Mouse (Mus musculus) midbrain, embryonic 12.5 days (tissue): ENCODE results near the gene Mia3. TPM values are rescaled to one million over a fixed set of nuclear protein-coding genes. Genes with fewer than 3 reads are reported as not detected.
A peak's percentile ranks its signal among the peaks of the same experiment; 100 is the strongest.
"Not testable (repeated sequence)": the region's sequence is repeated elsewhere in the genome, so short reads cannot be mapped to it uniquely, and the experiment has no call there.

Experiments
- ATAC-seq: fragments of 200-750 bp; cut with Nextera tagmentation; 2 replicates; pipeline ENCODE4 v1.8.0; 2017; ENCODE audit warnings: low read depth, moderate TSS enrichment, moderate library complexity; ENCODE audit not compliant: low FRiP score
- H3K27ac ChIP-seq: fragments of 300-500 bp; sonication (generic); replicated peaks from 2 replicates; pipeline ENCODE4 v1.5.1; 2016; ENCODE audit warnings: mild to moderate bottlenecking
- H3K27me3 ChIP-seq: fragments of 300-500 bp; sonication (generic); 2 replicates; pipeline ENCODE4 v1.6.1; 2016; ENCODE audit warnings: mild to moderate bottlenecking
- H3K36me3 ChIP-seq: fragments of 300-500 bp; sonication (generic); 2 replicates; pipeline ENCODE4 v1.6.1; 2016
- H3K4me1 ChIP-seq: fragments of 300-500 bp; sonication (generic); 2 replicates; pipeline ENCODE4 v1.6.1; 2016
- H3K4me2 ChIP-seq: fragments of 300-500 bp; sonication (generic); replicated peaks from 2 replicates; pipeline ENCODE4 v1.6.1; 2016; ENCODE audit warnings: mild to moderate bottlenecking, moderate library complexity
- H3K4me3 ChIP-seq: fragments of 300-500 bp; sonication (generic); 2 replicates; pipeline ENCODE4 v1.5.1; 2016; ENCODE audit warnings: mild to moderate bottlenecking
- H3K9ac ChIP-seq: fragments of 300-500 bp; sonication (generic); replicated peaks from 2 replicates; pipeline ENCODE4 v1.6.1; 2016; ENCODE audit warnings: mild to moderate bottlenecking, moderate library complexity
- H3K9me3 ChIP-seq: fragments of 300-500 bp; sonication (generic); 2 replicates; pipeline ENCODE4 v1.6.1; 2016; ENCODE audit warnings: mild to moderate bottlenecking
- WGBS: fragments of 180-500 bp; shearing (Covaris S2); methylation state at CpG from one replicate; pipeline ENCODE4 v1.1.7; 2016; 5-methylcytosine and 5-hydroxymethylcytosine counted together
- polyA plus RNA-seq: library from polyadenylated mRNA; unstranded; fragments of >200 nt; fragmentation: Nextera tagmentation; extraction: Ambion mirVana; gene quantifications from 2 replicates; pipeline ENCODE4 v1.2.1, GENCODE M21; 2016

Mia3 gene
- polyA plus RNA-seq, 1 experiment from 2014 or later = 117 TPM

DNA sequence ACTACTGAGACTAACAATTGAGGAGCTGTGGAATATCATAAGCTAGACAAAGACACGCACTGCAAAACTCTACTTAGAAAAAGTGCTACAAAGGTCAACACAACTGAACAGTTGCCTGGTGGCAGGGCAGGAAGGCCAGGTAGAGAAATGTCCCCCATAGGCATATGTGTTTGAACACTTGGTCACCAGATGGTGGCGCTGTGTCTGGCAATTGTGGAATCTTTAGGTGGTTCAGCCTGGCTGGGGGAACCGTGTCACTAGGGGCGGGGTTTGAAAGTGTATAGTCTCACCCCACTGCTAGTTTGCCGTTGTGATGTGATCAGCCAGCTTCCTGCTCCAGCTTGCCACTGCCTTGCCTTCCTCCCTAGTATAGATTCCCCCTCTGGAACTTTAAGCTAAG, 5.4 kb upstream of the Mia3 start:
- no peaks in the 10 kb centered on the region for H3K36me3 ChIP-seq
- no peaks in the 10 kb centered on the region; the same call in 1 of the 2 replicates for H3K27me3 ChIP-seq
- WGBS = 74% methylated on average over 5 of the region's 5 CpGs
- H3K27ac ChIP-seq = no peak overlapping the region
- no peak overlapping the region for H3K4me3 ChIP-seq
- no peak for ATAC-seq
- H3K4me2 ChIP-seq = no peak overlapping the region
- peaks cover 4% of the 10 kb centered on the region; the same call in 1 of the 2 replicates for H3K9me3 ChIP-seq
- H3K9ac ChIP-seq = no peak overlapping the region
- peaks cover 6% of the 10 kb centered on the region; the same call in 1 of the 2 replicates for H3K4me1 ChIP-seq

GRCm38 (mm10) chr1:183368601-183369400, 552 bp downstream of the Mia3 start:
- H3K36me3 ChIP-seq = peaks cover 16% of the 10 kb centered on the region; the same call in 1 of the 2 replicates
- no peaks in the 10 kb centered on the region for H3K27me3 ChIP-seq
- H3K9ac ChIP-seq = peak overlapping the region; percentile 89
- peak overlapping the region; percentile 93 for H3K4me3 ChIP-seq
- peak overlapping the region; percentile 95 for H3K4me2 ChIP-seq
- H3K9me3 ChIP-seq = no peaks in the 10 kb centered on the region
- peak; percentile 81 for ATAC-seq
- peak overlapping the region; percentile 69 for H3K27ac ChIP-seq
- 2% methylated on average over 55 of the region's 56 CpGs for WGBS
- peaks cover 18% of the 10 kb centered on the region for H3K4me1 ChIP-seq

- ATAC-seq = no peak
- Histone ChIP-seq H3K27ac (no peak overlapping the region), H3K4me1 (peaks cover 18% of the 10 kb centered on the region), H3K27me3 (no peaks in the 10 kb centered on the region), H3K36me3 (peaks cover 31% of the 10 kb centered on the region), H3K9me3 (no peaks in the 10 kb centered on the region), H3K4me2 (no peak overlapping the region), H3K9ac (no peak overlapping the region), H3K4me3 (no peak overlapping the region)
- 88% methylated on average over 5 of the region's 5 CpGs for WGBS
These were observed 3.0 kb downstream of the Mia3 start for GRCm38 (mm10) chr1:183366361-183366760.

- no peak for ATAC-seq
- H3K4me2 ChIP-seq = no peak overlapping the region
- no peaks in the 10 kb centered on the region for H3K9me3 ChIP-seq
- peaks cover 50% of the 10 kb centered on the region for H3K36me3 ChIP-seq
- H3K27me3 ChIP-seq = no peaks in the 10 kb centered on the region
- H3K4me1 ChIP-seq = peaks cover 8% of the 10 kb centered on the region
- no peak overlapping the region for H3K9ac ChIP-seq
- 92% methylated on average over 5 of the region's 5 CpGs for WGBS
- no peak overlapping the region for H3K27ac ChIP-seq
- no peak overlapping the region for H3K4me3 ChIP-seq
These were observed 5.8 kb downstream of the Mia3 start for GRCm38 (mm10) chr1:183363577-183363867.

GRCm38 (mm10) chr1:183362729-183363576, 6.4 kb downstream of the Mia3 start:
- Histone ChIP-seq H3K36me3 (peaks cover 56% of the 10 kb centered on the region), H3K9ac (no peak overlapping the region), H3K27me3 (no peaks in the 10 kb centered on the region), H3K4me3 (no peak overlapping the region), H3K27ac (no peak overlapping the region), H3K9me3 (no peaks in the 10 kb centered on the region), H3K4me2 (no peak overlapping the region), H3K4me1 (peaks cover 3% of the 10 kb centered on the region)
- no peak for ATAC-seq
- WGBS = 88% methylated on average over 14 of the region's 14 CpGs

GRCm38 (mm10) chr1:183362301-183362700, 7.1 kb downstream of the Mia3 start:
- WGBS = 92% methylated on average over 5 of the region's 5 CpGs
- peaks cover 63% of the 10 kb centered on the region for H3K36me3 ChIP-seq
- H3K27ac ChIP-seq = no peak overlapping the region
- H3K4me1 ChIP-seq = no peaks in the 10 kb centered on the region
- ATAC-seq = no peak
- no peak overlapping the region for H3K4me2 ChIP-seq
- H3K27me3 ChIP-seq = no peaks in the 10 kb centered on the region
- no peaks in the 10 kb centered on the region for H3K9me3 ChIP-seq
- H3K4me3 ChIP-seq = no peak overlapping the region
- no peak overlapping the region for H3K9ac ChIP-seq

GRCm38 (mm10) chr1:183358901-183359300, 10.5 kb downstream of the Mia3 start:
- Histone ChIP-seq H3K36me3 (peaks cover 74% of the 10 kb centered on the region), H3K9me3 (no peaks in the 10 kb centered on the region), H3K9ac (no peak overlapping the region), H3K4me1 (no peaks in the 10 kb centered on the region), H3K4me2 (no peak overlapping the region), H3K27ac (no peak overlapping the region), H3K4me3 (no peak overlapping the region), H3K27me3 (no peaks in the 10 kb centered on the region)
- WGBS = 92% methylated on average over 3 of the region's 3 CpGs
- ATAC-seq = no peak

DNA sequence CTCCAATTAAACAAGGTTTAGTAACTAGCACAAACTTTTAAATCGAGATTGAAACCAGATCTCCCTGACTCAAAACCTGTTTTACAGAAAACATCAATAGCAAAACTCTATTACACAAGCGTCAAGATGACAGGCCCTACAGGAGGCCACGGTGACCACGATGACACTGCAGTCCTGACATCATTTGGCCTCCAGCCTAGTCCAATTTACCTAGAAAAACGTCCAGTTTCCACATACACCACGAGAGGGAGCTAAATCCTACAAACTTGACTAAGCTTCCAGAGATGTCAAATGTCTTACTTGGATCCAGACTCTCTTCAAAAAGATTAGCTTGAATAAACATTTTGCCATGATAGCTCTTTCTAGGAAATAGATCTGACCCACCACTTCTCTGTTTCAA, 19.5 kb downstream of the Mia3 start:
- 30% methylated on average over 6 of the region's 6 CpGs for WGBS
- Histone ChIP-seq H3K4me2 (no peak overlapping the region), H3K27ac (no peak overlapping the region), H3K9me3 (no peaks in the 10 kb centered on the region), H3K4me1 (peaks cover 10% of the 10 kb centered on the region), H3K9ac (no peak overlapping the region), H3K27me3 (no peaks in the 10 kb centered on the region), H3K4me3 (no peak overlapping the region), H3K36me3 (peaks cover 46% of the 10 kb centered on the region)
- no peak for ATAC-seq

DNA sequence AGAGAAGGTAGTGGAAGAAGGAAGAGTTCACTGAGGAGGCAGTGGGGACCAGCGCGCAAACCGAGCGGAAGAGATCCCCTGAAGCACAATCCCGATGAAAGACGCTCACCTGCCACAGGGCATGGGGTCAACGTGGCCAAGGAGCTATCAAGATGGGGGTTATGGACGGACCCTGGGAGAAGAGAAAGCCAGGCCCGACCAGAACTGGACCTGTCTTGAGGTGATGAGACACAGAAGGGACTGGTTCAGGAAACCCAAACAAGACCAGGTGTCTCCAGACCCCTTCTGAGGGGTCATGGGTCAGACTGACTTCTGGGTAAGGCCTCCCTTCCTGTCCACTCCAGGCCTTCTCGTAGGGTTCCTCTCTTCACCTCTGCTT, 23.5 kb downstream of the Mia3 start:
- peak; percentile 42; the same call in 1 of the 2 replicates for ATAC-seq
- WGBS = 10% methylated on average over 10 of the region's 10 CpGs
- Histone ChIP-seq H3K27ac (peak overlapping the region; percentile 86), H3K4me2 (peak overlapping the region; percentile 89), H3K27me3 (no peaks in the 10 kb centered on the region), H3K4me1 (peaks cover 13% of the 10 kb centered on the region), H3K36me3 (peaks cover 30% of the 10 kb centered on the region), H3K9ac (peak overlapping the region; percentile 88), H3K4me3 (peak overlapping the region; percentile 96), H3K9me3 (no peaks in the 10 kb centered on the region)

- Histone ChIP-seq H3K9me3 (no peaks in the 10 kb centered on the region), H3K27ac (peak overlapping the region; percentile 86), H3K36me3 (peaks cover 30% of the 10 kb centered on the region), H3K4me1 (peaks cover 13% of the 10 kb centered on the region), H3K27me3 (no peaks in the 10 kb centered on the region), H3K4me2 (peak overlapping the region; percentile 89), H3K9ac (peak overlapping the region; percentile 88), H3K4me3 (peak overlapping the region; percentile 96)
- ATAC-seq = peak; percentile 97
- 1% methylated on average over 72 of the region's 72 CpGs for WGBS
These were observed 24.2 kb downstream of the Mia3 start for GRCm38 (mm10) chr1:183344886-183345816.

GRCm38 (mm10) chr1:183342902-183343301, 26.5 kb downstream of the Mia3 start:
- Histone ChIP-seq H3K36me3 (peaks cover 37% of the 10 kb centered on the region), H3K4me1 (peaks cover 13% of the 10 kb centered on the region)
- not testable (repeated sequence) for H3K4me2 ChIP-seq, H3K27ac ChIP-seq, H3K9me3 ChIP-seq, H3K4me3 ChIP-seq, H3K27me3 ChIP-seq, H3K9ac ChIP-seq, ATAC-seq
- 92% methylated on average over 1 of the region's 1 CpGs for WGBS
